Mouse (Mus musculus) frontal cortex, adult 2 months (tissue): ENCODE data around the gene Wee2. TPM values are rescaled to one million over a fixed set of nuclear protein-coding genes. Genes with fewer than 3 reads are reported as not detected.

Experiments
- DNase-seq, 2 experiments: peaks; one replicate each; pipeline ENCODE4 v3.0.0; 2022; ENCODE audit warnings: low spot score in 1 of 2; ENCODE audit errors: extremely low spot score in 1 of 2
- polyA plus RNA-seq: library from polyadenylated mRNA; depleted of rRNA; stranded (reverse); fragments of >200 nt; gene quantifications from 2 replicates; pipeline ENCODE4 v1.2.3, GENCODE M21; 2012

The Wee2 gene
- polyA plus RNA-seq, 1 experiment, result 0.06 TPM

- DNase-seq, result peak; percentile 60 to 87
These were observed 3.5 kb upstream of the Wee2 start for GRCm38 (mm10) chr6:40435151-40436046.

- peak; percentile 57 to 80 for DNase-seq
These were observed 2.8 kb upstream of the Wee2 start, which contains the start of gene E330009J07Rik for GRCm38 (mm10) chr6:40436047-40436483. TSS of gene E330009J07Rik (minus strand) at chr6:40436135.

- no peak for DNase-seq
These were observed 843 bp downstream of the Wee2 start for GRCm38 (mm10) chr6:40439731-40440130.

GRCm38 (mm10) chr6:40441276-40441675, 2.4 kb downstream of the Wee2 start:
- DNase-seq, result no peak

GRCm38 (mm10) chr6:40441755-40442154, 2.9 kb downstream of the Wee2 start:
- no peak for DNase-seq

- DNase-seq, result no peak
These were observed 4.5 kb downstream of the Wee2 start for GRCm38 (mm10) chr6:40443281-40443928.

- DNase-seq, result no peak
These were observed 9.7 kb downstream of the Wee2 start for GRCm38 (mm10) chr6:40448626-40449025.

GRCm38 (mm10) chr6:40454436-40455041, 15.7 kb downstream of the Wee2 start:
- no peak for DNase-seq

- DNase-seq, result no peak
These were observed 26.8 kb downstream of the Wee2 start for GRCm38 (mm10) chr6:40465710-40466109.

GRCm38 (mm10) chr6:40470916-40471719, 32.2 kb downstream of the Wee2 start, which contains the start of gene Ssbp1:
TSS of gene Ssbp1 (plus strand) at chr6:40471352.
- peak; percentile 82 to 95 for DNase-seq

- no peak for DNase-seq
These were observed 32.8 kb downstream of the Wee2 start for GRCm38 (mm10) chr6:40471720-40472010.

- DNase-seq, result no peak
These were observed 37.2 kb downstream of the Wee2 start for GRCm38 (mm10) chr6:40476132-40476531.

- DNase-seq, result peak in 1 of 2 experiments; percentile 64
These were observed 40.8 kb downstream of the Wee2 start for GRCm38 (mm10) chr6:40479705-40480104.

GRCm38 (mm10) chr6:40482318-40482717, 43.4 kb downstream of the Wee2 start:
- peak in 1 of 2 experiments; percentile 28 for DNase-seq

- no peak for DNase-seq
These were observed 52.0 kb downstream of the Wee2 start, which contains the start of gene Tas2r137 for GRCm38 (mm10) chr6:40490933-40491332. TSS of gene Tas2r137 (plus strand) at chr6:40491233.

- DNase-seq, result no peak
These were observed 54.3 kb downstream of the Wee2 start, which contains the start of gene Tas2r108 for GRCm38 (mm10) chr6:40493229-40493628. TSS of gene Tas2r108 (plus strand) at chr6:40493529.
